Mouse (Mus musculus) C2C12 (cell line): ENCODE data around the gene Lbh.

Experiments
- CEBPB ChIP-seq: IDR thresholded peaks from one replicate; pipeline ENCODE4 v1.6.1; 2011; ENCODE audit warnings: low read depth, mild to moderate bottlenecking, control low read depth, moderate library complexity
- CTCF ChIP-seq: IDR thresholded peaks from one replicate; pipeline ENCODE4 v1.5.1; 2011; ENCODE audit not compliant: control insufficient read depth, insufficient read depth, insufficient read length
- MAX ChIP-seq: IDR thresholded peaks from one replicate; pipeline ENCODE4 v1.6.1; 2011; ENCODE audit warnings: mild to moderate bottlenecking, control low read depth
- MYOD1 ChIP-seq: IDR thresholded peaks from one replicate; pipeline ENCODE4 v1.6.1; 2011; ENCODE audit warnings: low read depth; ENCODE audit not compliant: control insufficient read depth, insufficient read length
- USF1 ChIP-seq: IDR thresholded peaks from one replicate; pipeline ENCODE4 v1.6.1; 2011; ENCODE audit warnings: low read depth, mild to moderate bottlenecking, control low read depth, moderate library complexity

GRCm38 (mm10) chr17:72960243-72960642, 42.1 kb downstream of the Lbh start:
- TF ChIP-seq CTCF, result no peak
- no peak for TF ChIP-seq USF1
- no peak for TF ChIP-seq MYOD1
- no peak for TF ChIP-seq MAX
- TF ChIP-seq CEBPB, result no peak
